In genomic region chr10:56660501-56660900, GRCm38 (mm10) we compare ENCODE assay signal across 16 mouse cellular contexts.
"Had no signal": no experiment of that assay in that cellular context is flagged by ENCODE, and none has a peak within 500 bp of the region (broad histone marks: within the 10 kb centered on the region; RNA-seq: fewer than 3 reads in every experiment).

No protein-coding gene starts in this region.

- ATAC-seq: liver, postnatal 0 days; midbrain, embryonic 15.5 days had no signal

- DNase-seq: kidney, adult 8-10 months; kidney, postnatal 25 days; layer of hippocampus, adult 9-11 months; layer of hippocampus, postnatal 36 days; liver; liver, embryonic 13.5 days; liver, postnatal 0 days; retina, postnatal 1 day; right cerebral cortex, postnatal 4 days; thymus, adult 2 months; thymus, postnatal 25 days had no signal

- H3K4me2 ChIP-seq: limb, embryonic 12.5 days; liver, embryonic 13.5 days; lung, embryonic 15.5 days; midbrain, embryonic 15.5 days; neural tube, embryonic 13.5 days; stomach, embryonic 15.5 days had no signal

- H3K4me1 ChIP-seq: limb, embryonic 12.5 days; liver, embryonic 13.5 days; lung, embryonic 15.5 days; midbrain, embryonic 15.5 days; neural tube, embryonic 13.5 days; stomach, embryonic 15.5 days had no signal

- H3K9ac ChIP-seq: limb, embryonic 12.5 days; liver, embryonic 13.5 days; liver, postnatal 0 days; lung, embryonic 15.5 days; midbrain, embryonic 15.5 days; neural tube, embryonic 13.5 days; stomach, embryonic 15.5 days had no signal

- H3K4me3 ChIP-seq: limb, embryonic 12.5 days; liver, embryonic 13.5 days; lung, embryonic 15.5 days; midbrain, embryonic 15.5 days; neural tube, embryonic 13.5 days; stomach, embryonic 15.5 days had no signal

- H3K27me3 ChIP-seq: limb, embryonic 12.5 days; liver, embryonic 13.5 days; lung, embryonic 15.5 days; midbrain, embryonic 15.5 days; neural tube, embryonic 13.5 days; stomach, embryonic 15.5 days had no signal

- H3K27ac ChIP-seq: limb, embryonic 12.5 days; liver, embryonic 13.5 days; lung, embryonic 15.5 days; midbrain, embryonic 15.5 days; neural tube, embryonic 13.5 days; stomach, embryonic 15.5 days had no signal

- H3K36me3 ChIP-seq: limb, embryonic 12.5 days; liver, embryonic 13.5 days; lung, embryonic 15.5 days; midbrain, embryonic 15.5 days; neural tube, embryonic 13.5 days; stomach, embryonic 15.5 days had no signal

- H3K9me3 ChIP-seq: liver, embryonic 13.5 days; lung, embryonic 15.5 days; midbrain, embryonic 15.5 days; neural tube, embryonic 13.5 days; stomach, embryonic 15.5 days had no signal
